Mouse (Mus musculus) ES-Bruce4 (cell line): Measurements from ENCODE around the gene Rbbp5. TPM values are rescaled to one million over a fixed set of nuclear protein-coding genes. Genes with fewer than 3 reads are reported as not detected.

Experiments used
- H3K27ac ChIP-seq: 2 replicates; pipeline ENCODE4 v1.5.1; 2012; ENCODE audit warnings: low read length, inconsistent platforms; ENCODE audit not compliant: insufficient read depth
- H3K27me3 ChIP-seq: 2 replicates; pipeline ENCODE4 v1.6.1; 2012; ENCODE audit warnings: mild to moderate bottlenecking, low read length, inconsistent platforms; ENCODE audit not compliant: control insufficient read depth, poor library complexity, insufficient read depth, severe bottlenecking
- H3K36me3 ChIP-seq: 2 replicates; pipeline ENCODE4 v1.6.1; 2012; ENCODE audit warnings: inconsistent platforms, mild to moderate bottlenecking, low read length, moderate library complexity; ENCODE audit not compliant: control insufficient read depth, poor library complexity, insufficient read depth, severe bottlenecking
- H3K4me1 ChIP-seq: one replicate; pipeline ENCODE4 v1.8.1; 2011; ENCODE audit warnings: low read length; ENCODE audit not compliant: control insufficient read depth, insufficient read depth
- H3K4me3 ChIP-seq: 2 replicates; pipeline ENCODE4 v1.5.1; 2011; ENCODE audit warnings: low read depth, mild to moderate bottlenecking, low read length
- H3K9ac ChIP-seq: 2 replicates; pipeline ENCODE4 v1.6.1; 2012; ENCODE audit warnings: low read depth, mild to moderate bottlenecking, inconsistent platforms; ENCODE audit not compliant: poor library complexity, severe bottlenecking
- H3K9me3 ChIP-seq: replicated peaks from 2 replicates; pipeline ENCODE4 v1.6.1; 2012; ENCODE audit warnings: mild to moderate bottlenecking, low read length, inconsistent platforms; ENCODE audit not compliant: control insufficient read depth, poor library complexity, insufficient read depth, severe bottlenecking
- CTCF ChIP-seq: IDR thresholded peaks from one replicate; pipeline ENCODE4 v1.8.1; 2011; ENCODE audit warnings: low read depth, low read length
- EP300 ChIP-seq: IDR thresholded peaks from 2 replicates; pipeline ENCODE4 v1.6.1; 2011; ENCODE audit warnings: low read depth, low read length; ENCODE audit not compliant: insufficient read depth
- POLR2A ChIP-seq: IDR thresholded peaks from one replicate; pipeline ENCODE4 v1.8.1; 2011; ENCODE audit warnings: low read length; ENCODE audit not compliant: insufficient read depth
- polyA plus RNA-seq: library from polyadenylated mRNA; stranded (reverse); fragments of >200 nt; gene quantifications from 2 replicates; pipeline ENCODE4 v1.2.4, GENCODE M21; 2011; ENCODE audit warnings: low read depth; ENCODE audit not compliant: missing spikeins, insufficient read depth, insufficient read length

Gene Rbbp5
- polyA plus RNA-seq, 1 experiment = 85.4 TPM

- no peaks in the 10 kb centered on the region for H3K4me1 ChIP-seq
- H3K36me3 ChIP-seq = peaks cover 2% of the 10 kb centered on the region; the same call in 1 of the 2 replicates
- no peak overlapping the region for H3K4me3 ChIP-seq
- H3K9ac ChIP-seq = no peak overlapping the region
- no peak for TF ChIP-seq EP300
- TF ChIP-seq CTCF = no peak
- no peak for TF ChIP-seq POLR2A
- H3K27me3 ChIP-seq = no peaks in the 10 kb centered on the region
- no peaks in the 10 kb centered on the region for H3K9me3 ChIP-seq
- H3K27ac ChIP-seq = no peak overlapping the region
These were observed 40.2 kb upstream of the Rbbp5 start for GRCm38 (mm10) chr1:132436960-132437359.

GRCm38 (mm10) chr1:132437389-132437788 lies 39.8 kb upstream of the Rbbp5 start:
- no peak overlapping the region for H3K27ac ChIP-seq
- H3K36me3 ChIP-seq = peaks cover 2% of the 10 kb centered on the region; the same call in 1 of the 2 replicates
- H3K4me1 ChIP-seq = no peaks in the 10 kb centered on the region
- TF ChIP-seq POLR2A = no peak
- no peak for TF ChIP-seq EP300
- no peak for TF ChIP-seq CTCF
- no peak overlapping the region for H3K9ac ChIP-seq
- no peak overlapping the region for H3K4me3 ChIP-seq
- no peaks in the 10 kb centered on the region for H3K9me3 ChIP-seq
- H3K27me3 ChIP-seq = no peaks in the 10 kb centered on the region

DNA sequence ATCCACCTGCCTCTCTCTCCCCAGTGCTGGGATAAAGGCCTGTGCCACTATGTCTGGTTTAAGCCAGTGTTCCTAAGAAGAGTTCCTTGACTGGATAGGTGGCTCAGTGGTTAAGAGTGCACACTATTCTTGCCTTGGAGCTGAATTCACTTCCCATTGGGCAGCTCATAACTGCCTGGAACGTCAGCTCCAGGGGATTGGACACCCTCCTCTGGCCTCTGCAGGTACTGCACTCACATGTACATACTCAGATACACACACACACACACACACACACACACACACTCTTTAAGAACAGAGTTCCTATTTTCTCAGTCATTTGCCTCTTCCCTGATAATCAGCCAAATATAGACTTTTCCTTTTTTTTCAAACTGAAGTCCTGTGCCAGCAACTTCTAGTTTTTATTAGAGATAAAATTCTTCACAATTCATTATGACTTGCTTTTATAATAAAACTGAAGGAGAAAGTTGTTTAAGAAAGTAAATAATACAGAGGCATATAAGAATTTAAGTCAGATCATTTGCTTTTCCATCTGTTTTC lies 36.2 kb upstream of the Rbbp5 start:
- no peak overlapping the region for H3K9ac ChIP-seq
- TF ChIP-seq EP300 (no peak), POLR2A (no peak), CTCF (no peak)
- no peaks in the 10 kb centered on the region for H3K9me3 ChIP-seq

DNA sequence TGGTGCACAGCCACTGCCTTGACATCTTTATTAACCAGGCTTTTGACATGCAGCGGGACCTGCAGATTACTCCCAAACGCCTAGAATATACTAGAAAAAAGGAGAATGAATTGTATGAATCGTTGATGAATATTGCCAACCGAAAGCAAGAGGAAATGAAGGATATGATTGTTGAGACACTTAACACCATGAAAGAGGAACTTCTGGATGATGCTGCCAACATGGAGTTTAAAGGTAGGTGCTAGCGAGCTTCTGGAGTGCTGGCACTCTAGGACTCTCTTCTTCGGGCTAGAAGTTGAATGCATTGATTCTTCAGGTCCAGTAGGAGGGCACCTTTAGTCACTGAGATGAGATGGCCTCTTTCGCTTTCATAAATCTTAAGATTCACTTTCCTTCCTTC lies 27.4 kb upstream of the Rbbp5 start:
- Histone ChIP-seq H3K36me3 (no peaks in the 10 kb centered on the region; the same call in 1 of the 2 replicates), H3K4me1 (no peaks in the 10 kb centered on the region), H3K9me3 (no peaks in the 10 kb centered on the region), H3K9ac (no peak overlapping the region), H3K4me3 (no peak overlapping the region), H3K27me3 (no peaks in the 10 kb centered on the region), H3K27ac (no peak overlapping the region)
- TF ChIP-seq CTCF (no peak), EP300 (no peak), POLR2A (no peak)

More for the DNA sequence above, 36.2 kb upstream of the Rbbp5 start:
- H3K27me3 ChIP-seq = no peaks in the 10 kb centered on the region
- H3K27ac ChIP-seq = no peak overlapping the region
- no peak overlapping the region for H3K4me3 ChIP-seq
- H3K36me3 ChIP-seq = peaks cover 2% of the 10 kb centered on the region; the same call in 1 of the 2 replicates
- no peaks in the 10 kb centered on the region for H3K4me1 ChIP-seq

- no peaks in the 10 kb centered on the region for H3K27me3 ChIP-seq
- no peak overlapping the region for H3K4me3 ChIP-seq
- H3K36me3 ChIP-seq = peaks cover 4% of the 10 kb centered on the region
- no peaks in the 10 kb centered on the region for H3K9me3 ChIP-seq
- no peak overlapping the region for H3K9ac ChIP-seq
- TF ChIP-seq EP300 (no peak), POLR2A (no peak), CTCF (no peak)
- H3K27ac ChIP-seq = no peak overlapping the region
- H3K4me1 ChIP-seq = peaks cover 2% of the 10 kb centered on the region
These were observed 12.5 kb upstream of the Rbbp5 start for GRCm38 (mm10) chr1:132464651-132465050.

- no peak for TF ChIP-seq POLR2A
- no peak for TF ChIP-seq CTCF
- no peak for TF ChIP-seq EP300
- H3K27me3 ChIP-seq = no peaks in the 10 kb centered on the region
- H3K27ac ChIP-seq = peak overlapping the region; percentile 14; the same call in 1 of the 2 replicates
- H3K9me3 ChIP-seq = no peaks in the 10 kb centered on the region
- peaks cover 6% of the 10 kb centered on the region for H3K4me1 ChIP-seq
- H3K4me3 ChIP-seq = no peak overlapping the region
- no peak overlapping the region for H3K9ac ChIP-seq
- H3K36me3 ChIP-seq = no peaks in the 10 kb centered on the region
These were observed 8.2 kb upstream of the Rbbp5 start for GRCm38 (mm10) chr1:132468926-132469325.
